Mouse (Mus musculus) spleen, adult 2 months (tissue): Measurements from ENCODE around the gene Vwa5b1. TPM values are rescaled to one million over a fixed set of nuclear protein-coding genes. Genes with fewer than 3 reads are reported as not detected.

Experiments
- DNase-seq, 2 experiments: peaks; one replicate each; pipeline versions ENCODE4 v3.0.0 to v3.0.0-alpha.2; 2012 to 2021; ENCODE audit warnings: low spot score in 2 of 2, low read depth in 1 of 2
- H3K27ac ChIP-seq: fragments of 200-500 bp; 2 replicates; pipeline ENCODE4 v1.5.1; 2012; ENCODE audit warnings: low read length, inconsistent platforms; ENCODE audit not compliant: insufficient read depth
- H3K27me3 ChIP-seq: fragments of 200-500 bp; 2 replicates; pipeline ENCODE4 v1.6.1; 2012; ENCODE audit warnings: mild to moderate bottlenecking, moderate library complexity, low read length, inconsistent platforms; ENCODE audit not compliant: control insufficient read depth, insufficient read depth
- H3K36me3 ChIP-seq: fragments of 200-500 bp; 2 replicates; pipeline ENCODE4 v1.6.1; 2012; ENCODE audit warnings: mild to moderate bottlenecking, low read length, inconsistent platforms; ENCODE audit not compliant: control insufficient read depth, insufficient read depth
- H3K4me1 ChIP-seq: fragments of 200-500 bp; 2 replicates; pipeline ENCODE4 v1.6.1; 2011; ENCODE audit warnings: inconsistent platforms; ENCODE audit not compliant: control insufficient read depth, insufficient read depth, insufficient read length
- H3K4me3 ChIP-seq: fragments of 200-500 bp; 2 replicates; pipeline ENCODE4 v1.5.1; 2011; ENCODE audit warnings: mild to moderate bottlenecking, inconsistent platforms; ENCODE audit not compliant: insufficient read depth, insufficient read length; ENCODE audit errors: extremely low read depth
- CTCF ChIP-seq: fragments of 200-500 bp; IDR thresholded peaks from 2 replicates; pipeline ENCODE4 v1.5.1; 2011; ENCODE audit warnings: mild to moderate bottlenecking, inconsistent platforms; ENCODE audit not compliant: insufficient read depth, insufficient read length, insufficient replicate concordance; ENCODE audit errors: extremely low read depth
- POLR2A ChIP-seq: fragments of 200-500 bp; IDR thresholded peaks from 2 replicates; pipeline ENCODE4 v1.6.1; 2011; ENCODE audit warnings: low read depth, low read length, inconsistent platforms
- WGBS: fragments of 180-500 bp; shearing (Covaris S2); methylation state at CpG from one replicate; pipeline ENCODE4 v1.1.7; 2018; 5-methylcytosine and 5-hydroxymethylcytosine counted together
- polyA plus RNA-seq: library from polyadenylated mRNA; depleted of rRNA; stranded (reverse); fragments of >200 nt; gene quantifications from 2 replicates; pipeline ENCODE4 v1.2.3, GENCODE M21; 2012

The Vwa5b1 gene
- polyA plus RNA-seq, 1 experiment, result not detected

DNA sequence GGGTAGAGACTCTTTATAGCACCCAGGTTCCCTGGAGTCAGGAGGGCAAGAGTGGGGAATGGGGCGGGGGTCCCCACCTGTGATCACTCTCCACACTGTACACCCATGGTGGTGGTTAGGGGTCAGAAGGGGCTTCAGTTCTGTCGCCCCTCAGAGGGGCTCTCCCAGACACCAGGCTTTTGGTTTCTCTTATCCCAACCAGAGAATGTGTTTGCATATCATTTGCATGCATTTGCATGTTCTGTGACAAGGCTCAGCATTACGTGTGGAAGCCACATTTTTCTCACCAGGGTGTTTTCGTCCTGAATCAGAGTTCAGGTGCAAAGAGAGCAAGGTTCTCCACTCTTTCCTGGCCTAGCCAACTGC lies 97.6 kb downstream of the Vwa5b1 start:
- 59% methylated on average over 4 of the region's 4 CpGs for WGBS
- Histone ChIP-seq H3K4me1 (no peaks in the 10 kb centered on the region), H3K4me3 (no peak overlapping the region), H3K27me3 (no peaks in the 10 kb centered on the region), H3K27ac (no peak overlapping the region), H3K36me3 (no peaks in the 10 kb centered on the region)
- no peak for TF ChIP-seq CTCF
- no peak for TF ChIP-seq POLR2A
- DNase-seq, result no peak

DNA sequence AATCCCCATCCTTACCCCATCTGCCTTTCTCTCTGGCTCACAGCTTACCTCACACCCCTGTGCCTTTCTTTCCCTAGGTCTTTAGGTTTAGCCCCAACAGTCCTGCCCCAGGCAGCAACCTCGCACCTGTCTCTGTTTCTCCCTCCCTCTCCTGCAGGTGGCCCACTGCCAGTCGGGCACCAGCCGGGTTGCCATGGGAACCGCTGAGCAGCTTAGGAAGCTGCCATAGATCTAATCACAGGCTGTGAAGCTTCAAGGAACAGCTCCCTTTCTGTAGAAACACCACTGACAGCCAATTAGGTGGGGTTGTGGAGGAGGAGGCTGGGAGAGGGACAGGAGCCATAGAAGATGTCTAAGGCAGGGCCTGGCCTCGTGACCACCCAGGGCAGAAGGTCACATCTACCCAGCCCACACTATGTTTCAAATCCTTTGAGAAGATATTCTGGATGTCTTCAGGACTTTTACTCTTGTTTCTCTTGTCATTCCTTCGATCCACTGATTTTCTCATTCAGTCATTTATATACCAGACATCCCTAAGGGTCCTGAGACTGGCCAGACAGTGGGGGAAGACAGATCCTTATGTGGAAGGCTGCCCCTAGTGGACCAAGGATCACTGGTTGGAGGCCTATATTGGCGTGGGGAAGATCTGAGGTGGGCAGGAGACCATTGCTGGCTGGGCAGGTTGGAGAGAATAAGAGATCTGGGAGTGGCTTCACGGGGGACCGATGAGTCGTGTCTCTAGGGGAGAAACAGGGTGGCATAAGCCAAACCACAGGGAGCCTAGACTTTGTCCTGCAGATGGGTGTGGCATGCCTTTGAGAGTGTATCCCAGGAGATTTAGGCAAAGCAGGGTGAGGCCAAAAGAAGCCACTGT lies 98.2 kb downstream of the Vwa5b1 start:
- no peak for TF ChIP-seq CTCF
- TF ChIP-seq POLR2A, result no peak
- Histone ChIP-seq H3K27me3 (no peaks in the 10 kb centered on the region), H3K27ac (no peak overlapping the region), H3K36me3 (no peaks in the 10 kb centered on the region), H3K4me3 (no peak overlapping the region), H3K4me1 (no peaks in the 10 kb centered on the region)
- WGBS, result 33% methylated on average over 10 of the region's 10 CpGs
- no peak for DNase-seq

DNA sequence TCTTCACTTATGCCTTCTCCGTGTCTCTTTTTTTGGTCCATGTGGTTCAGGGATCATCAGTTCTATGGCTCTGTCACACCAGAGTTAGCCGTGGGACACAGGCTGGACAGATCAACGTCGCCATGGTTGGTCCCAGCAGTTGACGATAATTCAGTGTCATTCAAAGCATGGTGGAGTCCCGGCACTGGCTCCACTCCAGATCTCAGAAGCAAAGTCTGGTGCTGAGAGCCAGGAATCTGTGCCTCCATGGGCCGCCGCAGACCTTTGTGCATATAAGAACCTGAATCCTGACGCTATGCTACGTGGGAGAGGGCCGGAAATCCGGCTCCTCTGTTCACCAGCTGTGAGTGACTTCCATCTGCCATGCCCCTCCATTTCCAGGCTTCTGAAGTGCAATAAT lies 100.1 kb downstream of the Vwa5b1 start:
- Histone ChIP-seq H3K4me3 (no peak overlapping the region), H3K27me3 (no peaks in the 10 kb centered on the region), H3K4me1 (no peaks in the 10 kb centered on the region), H3K27ac (no peak overlapping the region), H3K36me3 (no peaks in the 10 kb centered on the region)
- DNase-seq, result no peak
- whole genome bisulfite sequencing, result 80% methylated on average over 12 of the region's 12 CpGs
- no peak for TF ChIP-seq CTCF
- no peak for TF ChIP-seq POLR2A

DNA sequence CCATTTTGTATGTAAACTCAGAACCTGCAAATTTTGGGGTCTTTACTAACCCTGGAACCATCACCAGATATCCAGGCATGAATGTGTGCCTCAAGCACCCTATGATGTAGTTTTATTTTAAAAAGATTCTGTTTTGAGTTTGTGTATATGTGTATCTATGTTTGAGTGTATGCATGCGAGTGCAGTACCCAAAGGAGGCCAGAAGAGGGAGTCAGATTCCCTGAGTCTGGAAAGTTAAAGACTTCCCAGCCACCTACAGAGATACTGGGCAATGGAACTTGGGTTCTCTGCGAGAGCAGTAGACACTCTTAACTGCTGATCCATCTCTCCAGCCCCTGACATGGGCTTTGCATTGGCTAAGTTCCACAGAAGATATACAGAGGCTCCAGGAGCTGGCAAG lies 101.8 kb downstream of the Vwa5b1 start:
- TF ChIP-seq CTCF, result no peak
- TF ChIP-seq POLR2A, result no peak
- no peaks in the 10 kb centered on the region for H3K4me1 ChIP-seq
- H3K27ac ChIP-seq, result no peak overlapping the region
- DNase-seq, result no peak
- 88% methylated on average over 2 of the region's 2 CpGs for WGBS
- no peaks in the 10 kb centered on the region for H3K36me3 ChIP-seq
- H3K27me3 ChIP-seq, result no peaks in the 10 kb centered on the region
- no peak overlapping the region for H3K4me3 ChIP-seq

DNA sequence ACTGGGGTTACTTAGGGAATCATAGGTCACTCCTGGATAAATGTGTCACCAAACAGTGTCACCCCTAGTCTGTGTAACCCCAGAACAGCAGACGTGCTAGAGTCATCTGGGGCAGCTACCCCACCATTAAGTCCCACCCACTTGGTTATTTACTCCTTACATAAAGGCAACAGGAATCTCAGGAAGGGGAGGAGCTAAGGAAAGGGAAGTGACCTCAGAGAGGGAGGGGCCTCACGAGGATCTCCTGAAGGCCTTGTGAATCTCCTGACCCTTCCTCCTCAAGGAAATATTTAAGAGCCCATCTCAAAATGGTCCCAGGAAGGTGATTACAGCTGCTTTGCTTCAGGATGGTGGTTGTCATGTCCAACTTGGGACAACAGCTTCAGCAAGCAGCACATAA lies 103.9 kb downstream of the Vwa5b1 start:
- TF ChIP-seq CTCF (no peak), POLR2A (no peak)
- Histone ChIP-seq H3K4me1 (no peaks in the 10 kb centered on the region), H3K4me3 (no peak overlapping the region), H3K27me3 (no peaks in the 10 kb centered on the region), H3K27ac (no peak overlapping the region), H3K36me3 (no peaks in the 10 kb centered on the region)
- DNase-seq, result no peak
- WGBS, result 72% methylated on average over 2 of the region's 2 CpGs

DNA sequence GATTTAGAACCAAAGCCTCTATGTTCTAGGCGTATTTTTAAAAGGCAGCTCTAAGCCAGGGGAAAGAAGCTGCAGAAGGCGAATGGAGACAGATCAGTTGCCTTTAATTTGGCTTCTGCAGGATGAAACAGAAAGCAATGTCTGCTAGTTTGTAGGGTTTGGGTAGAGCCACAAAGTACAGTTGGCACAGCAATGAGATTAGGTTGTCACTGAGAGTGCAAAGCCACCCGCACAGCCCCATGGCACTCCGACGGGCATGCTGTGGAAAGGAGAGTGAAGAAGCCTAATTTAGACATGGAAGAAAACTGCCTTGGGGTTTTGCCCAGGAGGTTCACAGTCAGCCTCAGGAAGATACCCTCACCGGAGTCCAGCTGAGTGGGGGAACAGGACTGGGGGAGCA lies 105.7 kb downstream of the Vwa5b1 start:
- no peak overlapping the region for H3K27ac ChIP-seq
- H3K36me3 ChIP-seq, result no peaks in the 10 kb centered on the region
- no peaks in the 10 kb centered on the region for H3K27me3 ChIP-seq
- WGBS, result 90% methylated on average over 6 of the region's 6 CpGs
- no peak for DNase-seq
- H3K4me1 ChIP-seq, result no peaks in the 10 kb centered on the region
- H3K4me3 ChIP-seq, result no peak overlapping the region
- TF ChIP-seq POLR2A (no peak), CTCF (no peak)

DNA sequence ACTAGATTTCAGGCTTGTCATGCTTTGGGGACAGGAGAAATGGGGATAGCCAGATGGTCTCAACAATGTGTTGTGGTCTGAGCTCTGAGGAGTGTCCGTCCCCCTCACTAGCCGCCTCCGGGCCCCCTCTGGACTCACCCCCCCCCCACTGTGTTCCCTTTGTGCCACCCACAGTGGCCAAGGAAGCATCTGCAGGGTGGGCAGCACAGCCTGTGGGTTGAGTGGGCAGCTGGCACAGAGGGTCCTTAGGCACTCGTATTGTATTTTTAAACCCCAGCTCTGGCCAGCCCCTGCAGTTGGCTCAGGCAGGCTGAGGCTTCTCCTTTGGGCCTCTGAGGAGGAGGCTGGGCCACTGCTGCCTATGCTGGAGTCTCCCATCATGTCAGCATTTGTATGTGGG lies 110.0 kb downstream of the Vwa5b1 start:
- DNase-seq, result no peak
- H3K4me3 ChIP-seq, result no peak overlapping the region
- H3K36me3 ChIP-seq, result no peaks in the 10 kb centered on the region
- H3K27me3 ChIP-seq, result no peaks in the 10 kb centered on the region
- no peak overlapping the region for H3K27ac ChIP-seq
- no peak for TF ChIP-seq POLR2A
- no peak for TF ChIP-seq CTCF
- no peaks in the 10 kb centered on the region for H3K4me1 ChIP-seq
- WGBS, result 85% methylated on average over 4 of the region's 4 CpGs
